14 mouse cellular contexts compared by ENCODE assay signal in the genomic region with DNA sequence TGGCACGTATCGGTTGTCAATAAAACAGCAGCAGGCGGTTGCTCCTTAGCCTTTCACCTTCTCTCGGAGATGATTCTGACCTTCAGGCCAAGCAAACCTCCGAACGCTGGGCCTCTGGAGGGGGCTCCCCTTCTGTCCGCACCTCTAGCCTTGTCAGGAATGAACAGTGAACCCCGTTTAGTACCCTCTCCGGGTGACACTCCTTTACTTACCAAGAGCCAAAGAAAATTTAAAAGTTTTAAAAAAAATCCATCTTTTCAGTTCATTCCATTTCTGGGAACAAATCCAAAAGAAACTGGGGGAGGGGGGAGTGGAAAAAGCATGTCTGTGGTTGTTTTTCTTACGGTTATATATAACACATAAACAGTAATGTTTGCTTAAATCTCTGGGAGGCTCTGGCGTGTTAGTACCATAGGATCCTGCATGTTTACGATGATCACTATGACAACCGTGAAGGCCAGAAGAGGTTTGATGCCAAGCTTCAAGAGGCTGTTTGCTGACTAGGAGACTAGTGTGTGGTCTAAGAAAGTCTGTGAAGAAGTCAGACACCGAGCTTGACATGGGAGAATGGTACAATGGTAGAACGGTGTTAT. TPM values are rescaled to one million over a fixed set of nuclear protein-coding genes. Genes with fewer than 3 reads are reported as not detected.
A peak's percentile ranks its signal among the peaks of the same experiment; 100 is the strongest.
DNase-seq lines count a peak whose midpoint lies in the region; ATAC-seq and TF ChIP-seq lines count a peak whose summit lies in the region.
"Had no signal": no experiment of that assay in that cellular context is flagged by ENCODE, and none has a peak within 500 bp of the region (broad histone marks: within the 10 kb centered on the region; RNA-seq: fewer than 3 reads in every experiment).

No protein-coding gene starts in this region.

- DNase-seq in heart, adult 2 months, result no peak
- DNase-seq in lung, embryonic 14.5 days, result peak; percentile 92
- DNase-seq in lung, postnatal 14 days, result no peak
- peak; percentile 37 for DNase-seq in brain, embryonic 18.5 days (ENCODE audit: low read depth, low spot score)
- peak; percentile 81 for DNase-seq in lung, postnatal 10 days
- no peak for DNase-seq in gastrocnemius, postnatal 36 days
- DNase-seq in layer of hippocampus, adult 2 months (ENCODE audit: low spot score in 2 of 2), result no peak
- DNase-seq: adrenal gland, postnatal 25 days; cerebellum, adult 18-20 months; thymus, adult 18-20 months had no signal

- H3K4me3 ChIP-seq in heart, embryonic 16.5 days (ENCODE audit: low read length), result no peak overlapping the region
- no peak overlapping the region for H3K4me3 ChIP-seq in heart, adult 2 months
- no peak overlapping the region for H3K4me3 ChIP-seq in lung, embryonic 14.5 days (ENCODE audit: low read depth, low read length)
- H3K4me3 ChIP-seq in layer of hippocampus, adult 2 months, result no peak overlapping the region
- H3K4me3 ChIP-seq: forebrain, embryonic 13.5 days had no signal

- intact Hi-C loops in heart, adult 2 months (cut with DNase I), result no loop called here
- intact Hi-C loops in gastrocnemius, postnatal 36 days (cut with DNase I), result no loop called here

- no peak overlapping the region for H3K4me2 ChIP-seq in heart, embryonic 16.5 days (ENCODE audit: low read depth, low read length)
- H3K4me2 ChIP-seq in lung, embryonic 14.5 days, result peak overlapping the region; percentile 40
- H3K4me2 ChIP-seq: forebrain, embryonic 13.5 days had no signal

- no peak overlapping the region; the same call in 1 of the 2 replicates for H3K27ac ChIP-seq in heart, embryonic 16.5 days (ENCODE audit: low read length)
- no peak overlapping the region for H3K27ac ChIP-seq in heart, adult 2 months
- peak overlapping the region; percentile 87 for H3K27ac ChIP-seq in lung, embryonic 14.5 days (ENCODE audit: low read depth)
- no peak overlapping the region for H3K27ac ChIP-seq in layer of hippocampus, adult 2 months
- H3K27ac ChIP-seq: forebrain, embryonic 13.5 days had no signal

- 56% methylated on average over 15 of the region's 15 CpGs for WGBS in heart, embryonic 16.5 days
- 57% methylated on average over 15 of the region's 15 CpGs for WGBS in heart, adult 2 months
- 30% methylated on average over 15 of the region's 15 CpGs for WGBS in lung, embryonic 14.5 days

- no peak for TF ChIP-seq CTCF in heart, adult 2 months (IDR thresholded peaks at IDR 0.05)
- no peak for TF ChIP-seq CTCF in lung, embryonic 14.5 days (IDR thresholded peaks at IDR 0.05; ENCODE audit: low read depth)
- TF ChIP-seq CTCF in layer of hippocampus, adult 2 months (conservative IDR thresholded peaks at IDR 0.05), result no peak

- H3K79me2 ChIP-seq in heart, adult 2 months (replicated peaks; ENCODE audit: control insufficient read depth, insufficient read depth, low read length), result no peaks in the 10 kb centered on the region

- no peaks in the 10 kb centered on the region for H3K36me3 ChIP-seq in heart, embryonic 16.5 days (ENCODE audit: control insufficient read depth, insufficient read depth)
- no peaks in the 10 kb centered on the region for H3K36me3 ChIP-seq in heart, adult 2 months (ENCODE audit: control insufficient read depth, insufficient read depth, low read length)
- H3K36me3 ChIP-seq in lung, embryonic 14.5 days (ENCODE audit: insufficient read depth), result no peaks in the 10 kb centered on the region

- no peak overlapping the region for H3K9ac ChIP-seq in heart, embryonic 16.5 days (ENCODE audit: low read length)
- no peak overlapping the region for H3K9ac ChIP-seq in heart, adult 2 months (ENCODE audit: low read depth, low read length)
- H3K9ac ChIP-seq in lung, embryonic 14.5 days, result no peak overlapping the region
- H3K9ac ChIP-seq: forebrain, embryonic 13.5 days had no signal

- ATAC-seq in heart, embryonic 16.5 days (replicated peaks; ENCODE audit: extremely low read depth, insufficient read depth, low FRiP score), result 0 out of 2 replicates have a peak, but pooled peaks have one; percentile 20
- ATAC-seq in lung, embryonic 14.5 days (ENCODE audit: insufficient read depth), result peak; percentile 90
- ATAC-seq: forebrain, embryonic 13.5 days; Patski had no signal

- TF ChIP-seq POLR2A in heart, adult 2 months (IDR thresholded peaks at IDR 0.05; ENCODE audit: insufficient read depth, low read depth, low read length), result no peak

- peaks cover 28% of the 10 kb centered on the region for H3K4me1 ChIP-seq in heart, embryonic 16.5 days (ENCODE audit: control insufficient read depth, insufficient read depth, low read length)
- peaks cover 11% of the 10 kb centered on the region for H3K4me1 ChIP-seq in heart, adult 2 months (ENCODE audit: control insufficient read depth, insufficient read depth, low read length)
- peaks cover 19% of the 10 kb centered on the region for H3K4me1 ChIP-seq in lung, embryonic 14.5 days (ENCODE audit: insufficient read depth)
- H3K4me1 ChIP-seq: forebrain, embryonic 13.5 days had no signal

- TF ChIP-seq EP300 in heart, adult 2 months (IDR thresholded peaks at IDR 0.05; ENCODE audit: insufficient read depth, low read depth, low read length), result no peak

- H3K27me3 ChIP-seq in heart, embryonic 16.5 days (ENCODE audit: control insufficient read depth, insufficient read depth, low read length), result no peaks in the 10 kb centered on the region
- H3K27me3 ChIP-seq in heart, adult 2 months (ENCODE audit: control insufficient read depth, insufficient read depth, low read length), result no peaks in the 10 kb centered on the region
- H3K27me3 ChIP-seq in lung, embryonic 14.5 days (ENCODE audit: insufficient read depth, low read length), result no peaks in the 10 kb centered on the region
- H3K27me3 ChIP-seq: forebrain, embryonic 13.5 days had no signal

- H3K9me3 ChIP-seq in heart, embryonic 16.5 days (replicated peaks; ENCODE audit: control insufficient read depth, low read length), result peaks cover 4% of the 10 kb centered on the region
- no peaks in the 10 kb centered on the region for H3K9me3 ChIP-seq in lung, embryonic 14.5 days (ENCODE audit: low read depth, low read length)
- H3K9me3 ChIP-seq: forebrain, embryonic 13.5 days had no signal

RNA-seq across cellular contexts. Expression of a gene that starts 41.8 kb away (rescaled TPM):
- 1.2 and 1.4 TPM in 2 replicates for polyA plus RNA-seq in heart, embryonic 16.5 days (2015; fragmentation: Nextera tagmentation; extraction: Ambion mirVana)
- total RNA-seq in heart, adult 2 months (2021), result under 1 TPM; 0.34 to 0.39 TPM
- polyA plus RNA-seq in heart, adult 2 months (2012; rRNA removed), result 0.20 and 0.35 TPM in 2 replicates
- 0.09 and 0.21 TPM in 2 replicates for polyA plus RNA-seq in lung, embryonic 14.5 days (2014; fragmentation: Nextera tagmentation; extraction: Ambion mirVana)
- total RNA-seq in gastrocnemius, postnatal 36 days (2021), result under 1 TPM; 0.52 to 0.66 TPM
- under 1 TPM; 0.28 to 0.69 TPM for total RNA-seq in layer of hippocampus, adult 2 months (2021)
- total RNA-seq: hematopoietic stem cell, adult 5-6 weeks had no signal

Comparison
In these comparisons a context has a peak if more than half of its experiments do, and no peak if none do; other contexts are left out.
1. DNase-seq: peak in lung, embryonic 14.5 days (single experiment), brain, embryonic 18.5 days (single experiment) and lung, postnatal 10 days (single experiment); none in heart, adult 2 months (0 of 2), lung, postnatal 14 days (single experiment), gastrocnemius, postnatal 36 days (0 of 2) and layer of hippocampus, adult 2 months (0 of 2).